Mouse (Mus musculus): ENCODE results near the gene Nup133. TPM values are rescaled to one million over a fixed set of nuclear protein-coding genes. Genes with fewer than 3 reads are reported as not detected.
A peak's percentile ranks its signal among the peaks of the same experiment; 100 is the strongest.

Nup133 gene
- 19.0 and 21.3 TPM in 2 replicates for polyA plus RNA-seq (2015; fragmentation: Nextera tagmentation; extraction: Ambion mirVana)

GRCm38 (mm10) chr8:123948942-123949685, at the start of gene Nup133:
Gene Nup133 (minus strand): TSS chr8:123949265.
- DNase-seq (ENCODE audit: low spot score) = peak; percentile 99
- Histone ChIP-seq H3K36me3 (ENCODE audit: insufficient read depth, low read length) (peaks cover 7% of the 10 kb centered on the region), H3K4me3 (replicated peaks; ENCODE audit: low read depth, low read length) (peak within 1 kb of the TSS; percentile 98), H3K4me1 (replicated peaks; ENCODE audit: insufficient read depth, low read length) (0 out of 2 replicates have a peak, but pooled peaks cover 6% of the 10 kb centered on the region), H3K9ac (ENCODE audit: low read depth, low read length) (peak within 1 kb of the TSS; percentile 85), H3K4me2 (ENCODE audit: low read length) (peak within 1 kb of the TSS; percentile 99), H3K27me3 (ENCODE audit: insufficient read depth, low read length) (no peaks in the 10 kb centered on the region), H3K27ac (peak within 1 kb of the TSS; percentile 86), H3K9me3 (replicated peaks; ENCODE audit: low read length) (no peaks in the 10 kb centered on the region)
- no peak for TF ChIP-seq CTCF (IDR thresholded peaks at IDR 0.05; ENCODE audit: low read depth)
- ATAC-seq (replicated peaks; ENCODE audit: low FRiP score, low read depth) = peak; percentile 86
- under 1% methylated on average over 72 of the region's 77 CpGs for WGBS

- H3K4me3 ChIP-seq (replicated peaks; ENCODE audit: low read depth, low read length) = no peak overlapping the region
- H3K4me2 ChIP-seq (ENCODE audit: low read length) = no peak overlapping the region
- 75% methylated on average over 3 of the region's 3 CpGs for WGBS
- no peaks in the 10 kb centered on the region for H3K9me3 ChIP-seq (replicated peaks; ENCODE audit: low read length)
- TF ChIP-seq CTCF (IDR thresholded peaks at IDR 0.05; ENCODE audit: low read depth) = no peak
- DNase-seq (ENCODE audit: low spot score) = no peak
- no peaks in the 10 kb centered on the region for H3K27me3 ChIP-seq (ENCODE audit: insufficient read depth, low read length)
- H3K36me3 ChIP-seq (ENCODE audit: insufficient read depth, low read length) = peaks cover 14% of the 10 kb centered on the region
- no peak overlapping the region for H3K27ac ChIP-seq
- ATAC-seq (replicated peaks; ENCODE audit: low FRiP score, low read depth) = no peak
- no peak overlapping the region for H3K9ac ChIP-seq (ENCODE audit: low read depth, low read length)
- H3K4me1 ChIP-seq (replicated peaks; ENCODE audit: insufficient read depth, low read length) = no peaks in the 10 kb centered on the region
These were observed 44.9 kb upstream of the Nup133 start for GRCm38 (mm10) chr8:123993997-123994396.

- Histone ChIP-seq H3K4me2 (ENCODE audit: low read length) (no peak overlapping the region), H3K36me3 (ENCODE audit: insufficient read depth, low read length) (peaks cover 14% of the 10 kb centered on the region), H3K9me3 (replicated peaks; ENCODE audit: low read length) (no peaks in the 10 kb centered on the region), H3K27me3 (ENCODE audit: insufficient read depth, low read length) (no peaks in the 10 kb centered on the region), H3K4me3 (replicated peaks; ENCODE audit: low read depth, low read length) (no peak overlapping the region), H3K4me1 (replicated peaks; ENCODE audit: insufficient read depth, low read length) (no peaks in the 10 kb centered on the region), H3K27ac (no peak overlapping the region), H3K9ac (ENCODE audit: low read depth, low read length) (no peak overlapping the region)
- TF ChIP-seq CTCF (IDR thresholded peaks at IDR 0.05; ENCODE audit: low read depth) = no peak
- no peak for ATAC-seq (replicated peaks; ENCODE audit: low FRiP score, low read depth)
- 83% methylated on average over 5 of the region's 5 CpGs for WGBS
- DNase-seq (ENCODE audit: low spot score) = no peak
These were observed 44.5 kb upstream of the Nup133 start for GRCm38 (mm10) chr8:123993597-123993996.

- no peaks in the 10 kb centered on the region for H3K9me3 ChIP-seq (replicated peaks; ENCODE audit: low read length)
- no peak for ATAC-seq (replicated peaks; ENCODE audit: low FRiP score, low read depth)
- no peak for DNase-seq (ENCODE audit: low spot score)
These were observed 43.5 kb upstream of the Nup133 start for GRCm38 (mm10) chr8:123992587-123992986.

GRCm38 (mm10) chr8:123990277-123991049, 41.4 kb upstream of the Nup133 start:
- Histone ChIP-seq H3K27me3 (ENCODE audit: insufficient read depth, low read length) (no peaks in the 10 kb centered on the region), H3K27ac (no peak overlapping the region), H3K9me3 (replicated peaks; ENCODE audit: low read length) (no peaks in the 10 kb centered on the region), H3K4me2 (ENCODE audit: low read length) (no peak overlapping the region), H3K4me3 (replicated peaks; ENCODE audit: low read depth, low read length) (no peak overlapping the region), H3K36me3 (ENCODE audit: insufficient read depth, low read length) (no peaks in the 10 kb centered on the region), H3K9ac (ENCODE audit: low read depth, low read length) (no peak overlapping the region), H3K4me1 (replicated peaks; ENCODE audit: insufficient read depth, low read length) (no peaks in the 10 kb centered on the region)
- 73% methylated on average over 13 of the region's 13 CpGs for whole genome bisulfite sequencing
- no peak for DNase-seq (ENCODE audit: low spot score)
- no peak for ATAC-seq (replicated peaks; ENCODE audit: low FRiP score, low read depth)
- no peak for TF ChIP-seq CTCF (IDR thresholded peaks at IDR 0.05; ENCODE audit: low read depth)

More at GRCm38 (mm10) chr8:123992587-123992986, 43.5 kb upstream of the Nup133 start:
- no peak overlapping the region for H3K4me3 ChIP-seq (replicated peaks; ENCODE audit: low read depth, low read length)
- peak; percentile 52 for TF ChIP-seq CTCF (IDR thresholded peaks at IDR 0.05; ENCODE audit: low read depth)
- no peak overlapping the region for H3K4me2 ChIP-seq (ENCODE audit: low read length)
- H3K4me1 ChIP-seq (replicated peaks; ENCODE audit: insufficient read depth, low read length) = no peaks in the 10 kb centered on the region
- H3K27ac ChIP-seq = no peak overlapping the region
- 85% methylated on average over 8 of the region's 8 CpGs for WGBS
- no peak overlapping the region for H3K9ac ChIP-seq (ENCODE audit: low read depth, low read length)
- peaks cover 10% of the 10 kb centered on the region for H3K36me3 ChIP-seq (ENCODE audit: insufficient read depth, low read length)
- H3K27me3 ChIP-seq (ENCODE audit: insufficient read depth, low read length) = no peaks in the 10 kb centered on the region

GRCm38 (mm10) chr8:123989128-123989527, 40.1 kb upstream of the Nup133 start:
- no peak overlapping the region for H3K9ac ChIP-seq (ENCODE audit: low read depth, low read length)
- ATAC-seq (replicated peaks; ENCODE audit: low FRiP score, low read depth) (no peak), DNase-seq (ENCODE audit: low spot score) (no peak)
- H3K4me1 ChIP-seq (replicated peaks; ENCODE audit: insufficient read depth, low read length) = no peaks in the 10 kb centered on the region
- no peak overlapping the region for H3K27ac ChIP-seq
- TF ChIP-seq CTCF (IDR thresholded peaks at IDR 0.05; ENCODE audit: low read depth) = no peak
- no peaks in the 10 kb centered on the region for H3K27me3 ChIP-seq (ENCODE audit: insufficient read depth, low read length)
- H3K4me2 ChIP-seq (ENCODE audit: low read length) = no peak overlapping the region
- H3K36me3 ChIP-seq (ENCODE audit: insufficient read depth, low read length) = no peaks in the 10 kb centered on the region
- no peak overlapping the region for H3K4me3 ChIP-seq (replicated peaks; ENCODE audit: low read depth, low read length)
- 68% methylated on average over 7 of the region's 7 CpGs for WGBS
- no peaks in the 10 kb centered on the region for H3K9me3 ChIP-seq (replicated peaks; ENCODE audit: low read length)
